Mouse (Mus musculus): Measurements from ENCODE around the gene Tango2. TPM values are rescaled to one million over a fixed set of nuclear protein-coding genes. Genes with fewer than 3 reads are reported as not detected.

Gene Tango2
- total and polyA plus RNA-seq, 2 experiments from 2014 or later: 63.3 to 99.2 TPM

- no peaks in the 10 kb centered on the region; the same call in 1 of the 2 replicates for H3K36me3 ChIP-seq (ENCODE audit: insufficient read depth, low read length)
- 96% methylated on average over 3 of the region's 3 CpGs for WGBS
- H3K9me3 ChIP-seq (ENCODE audit: low read length): no peaks in the 10 kb centered on the region
- no peak for DNase-seq (ENCODE audit: low spot score)
- H3K4me2 ChIP-seq (ENCODE audit: low read depth, low read length): no peak overlapping the region
- no peak overlapping the region for H3K9ac ChIP-seq (replicated peaks; ENCODE audit: low read length)
- no peaks in the 10 kb centered on the region for H3K27me3 ChIP-seq (ENCODE audit: insufficient read depth, low read length)
- TF ChIP-seq CTCF (IDR thresholded peaks at IDR 0.05; ENCODE audit: low read depth): no peak
- H3K4me3 ChIP-seq (ENCODE audit: low read length): no peak overlapping the region
- H3K4me1 ChIP-seq (ENCODE audit: insufficient read depth, low read length): peaks cover 5% of the 10 kb centered on the region; the same call in 1 of the 2 replicates
- no peak for ATAC-seq
- H3K27ac ChIP-seq: no peak overlapping the region
Observed at GRCm38 (mm10) chr16:18335981-18336380, 11.9 kb downstream of the Tango2 start.

- H3K9ac ChIP-seq (replicated peaks; ENCODE audit: low read length): no peak overlapping the region
- no peaks in the 10 kb centered on the region for H3K9me3 ChIP-seq (ENCODE audit: low read length)
- ATAC-seq (no peak), DNase-seq (ENCODE audit: low spot score) (peak; percentile 29)
- no peaks in the 10 kb centered on the region; the same call in 1 of the 2 replicates for H3K36me3 ChIP-seq (ENCODE audit: insufficient read depth, low read length)
- no peaks in the 10 kb centered on the region for H3K27me3 ChIP-seq (ENCODE audit: insufficient read depth, low read length)
- WGBS: 80% methylated on average over 3 of the region's 3 CpGs
- TF ChIP-seq CTCF (IDR thresholded peaks at IDR 0.05; ENCODE audit: low read depth): no peak
- H3K4me2 ChIP-seq (ENCODE audit: low read depth, low read length): no peak overlapping the region
- no peaks in the 10 kb centered on the region for H3K4me1 ChIP-seq (ENCODE audit: insufficient read depth, low read length)
- no peak overlapping the region for H3K27ac ChIP-seq
- H3K4me3 ChIP-seq (ENCODE audit: low read length): no peak overlapping the region
Observed at GRCm38 (mm10) chr16:18333976-18334375, 13.9 kb downstream of the Tango2 start.

- H3K27me3 ChIP-seq (ENCODE audit: insufficient read depth, low read length): no peaks in the 10 kb centered on the region
- WGBS: 50% methylated on average over 1 of the region's 1 CpGs
- no peak for ATAC-seq
- DNase-seq (ENCODE audit: low spot score): no peak
- no peaks in the 10 kb centered on the region for H3K9me3 ChIP-seq (ENCODE audit: low read length)
- H3K27ac ChIP-seq: no peak overlapping the region
- H3K9ac ChIP-seq (replicated peaks; ENCODE audit: low read length): no peak overlapping the region
- H3K4me1 ChIP-seq (ENCODE audit: insufficient read depth, low read length): no peaks in the 10 kb centered on the region
- peaks cover 2% of the 10 kb centered on the region; the same call in 1 of the 2 replicates for H3K36me3 ChIP-seq (ENCODE audit: insufficient read depth, low read length)
- no peak overlapping the region for H3K4me3 ChIP-seq (ENCODE audit: low read length)
- no peak for TF ChIP-seq CTCF (IDR thresholded peaks at IDR 0.05; ENCODE audit: low read depth)
- H3K4me2 ChIP-seq (ENCODE audit: low read depth, low read length): no peak overlapping the region
Observed at GRCm38 (mm10) chr16:18328524-18328923, 19.4 kb downstream of the Tango2 start.

- no peak overlapping the region for H3K27ac ChIP-seq
- 94% methylated on average over 9 of the region's 9 CpGs for WGBS
- no peaks in the 10 kb centered on the region for H3K27me3 ChIP-seq (ENCODE audit: insufficient read depth, low read length)
- H3K36me3 ChIP-seq (ENCODE audit: insufficient read depth, low read length): peaks cover 8% of the 10 kb centered on the region; the same call in 1 of the 2 replicates
- ATAC-seq (no peak), DNase-seq (ENCODE audit: low spot score) (no peak)
- H3K9ac ChIP-seq (replicated peaks; ENCODE audit: low read length): no peak overlapping the region
- no peaks in the 10 kb centered on the region for H3K4me1 ChIP-seq (ENCODE audit: insufficient read depth, low read length)
- no peak overlapping the region for H3K4me3 ChIP-seq (ENCODE audit: low read length)
- TF ChIP-seq CTCF (IDR thresholded peaks at IDR 0.05; ENCODE audit: low read depth): no peak
- H3K4me2 ChIP-seq (ENCODE audit: low read depth, low read length): no peak overlapping the region
- H3K9me3 ChIP-seq (ENCODE audit: low read length): no peaks in the 10 kb centered on the region
Observed at GRCm38 (mm10) chr16:18327936-18328335, 20.0 kb downstream of the Tango2 start.

- Histone ChIP-seq H3K4me1 (ENCODE audit: insufficient read depth, low read length) (no peaks in the 10 kb centered on the region), H3K4me3 (ENCODE audit: low read length) (no peak overlapping the region), H3K4me2 (ENCODE audit: low read depth, low read length) (no peak overlapping the region), H3K27ac (no peak overlapping the region), H3K9ac (replicated peaks; ENCODE audit: low read length) (no peak overlapping the region), H3K27me3 (ENCODE audit: insufficient read depth, low read length) (no peaks in the 10 kb centered on the region), H3K9me3 (ENCODE audit: low read length) (no peaks in the 10 kb centered on the region), H3K36me3 (ENCODE audit: insufficient read depth, low read length) (peaks cover 12% of the 10 kb centered on the region; the same call in 1 of the 2 replicates)
- WGBS: 69% methylated on average over 4 of the region's 4 CpGs
- DNase-seq (ENCODE audit: low spot score) (no peak), ATAC-seq (no peak)
- TF ChIP-seq CTCF (IDR thresholded peaks at IDR 0.05; ENCODE audit: low read depth): no peak
Observed at GRCm38 (mm10) chr16:18325741-18326140, 22.2 kb downstream of the Tango2 start.

- TF ChIP-seq CTCF (IDR thresholded peaks at IDR 0.05; ENCODE audit: low read depth): no peak
- no peak overlapping the region for H3K4me2 ChIP-seq (ENCODE audit: low read depth, low read length)
- 63% methylated on average over 6 of the region's 6 CpGs for WGBS
- H3K27ac ChIP-seq: no peak overlapping the region
- no peak overlapping the region for H3K9ac ChIP-seq (replicated peaks; ENCODE audit: low read length)
- no peaks in the 10 kb centered on the region for H3K27me3 ChIP-seq (ENCODE audit: insufficient read depth, low read length)
- H3K4me3 ChIP-seq (ENCODE audit: low read length): no peak overlapping the region
- ATAC-seq (0 out of 2 replicates have a peak, but pooled peaks have one; percentile 43), DNase-seq (ENCODE audit: low spot score) (no peak)
- no peaks in the 10 kb centered on the region for H3K9me3 ChIP-seq (ENCODE audit: low read length)
- no peaks in the 10 kb centered on the region for H3K4me1 ChIP-seq (ENCODE audit: insufficient read depth, low read length)
- H3K36me3 ChIP-seq (ENCODE audit: insufficient read depth, low read length): peaks cover 12% of the 10 kb centered on the region; the same call in 1 of the 2 replicates
Observed at GRCm38 (mm10) chr16:18324031-18324430, 23.9 kb downstream of the Tango2 start.

- TF ChIP-seq CTCF (IDR thresholded peaks at IDR 0.05; ENCODE audit: low read depth): no peak
- peaks cover 13% of the 10 kb centered on the region; the same call in 1 of the 2 replicates for H3K36me3 ChIP-seq (ENCODE audit: insufficient read depth, low read length)
- H3K27ac ChIP-seq: no peak overlapping the region
- H3K4me3 ChIP-seq (ENCODE audit: low read length): no peak overlapping the region
- no peak overlapping the region for H3K9ac ChIP-seq (replicated peaks; ENCODE audit: low read length)
- no peaks in the 10 kb centered on the region for H3K4me1 ChIP-seq (ENCODE audit: insufficient read depth, low read length)
- H3K4me2 ChIP-seq (ENCODE audit: low read depth, low read length): no peak overlapping the region
- ATAC-seq: no peak
- H3K27me3 ChIP-seq (ENCODE audit: insufficient read depth, low read length): no peaks in the 10 kb centered on the region
- no peak for DNase-seq (ENCODE audit: low spot score)
- no peaks in the 10 kb centered on the region for H3K9me3 ChIP-seq (ENCODE audit: low read length)
- WGBS: 82% methylated on average over 2 of the region's 2 CpGs
Observed at GRCm38 (mm10) chr16:18323460-18323859, 24.4 kb downstream of the Tango2 start.
